8 mouse cellular contexts compared by ENCODE assay signal in genomic region chr2:91963443-91963932, GRCm38 (mm10). TPM values are rescaled to one million over a fixed set of nuclear protein-coding genes. Genes with fewer than 3 reads are reported as not detected.
DNase-seq lines count a peak whose midpoint lies in the region; ATAC-seq lines count a peak whose summit lies in the region.

No protein-coding gene starts in this region.

- peak overlapping the region; percentile 76 for H3K27ac ChIP-seq in embryonic facial prominence, embryonic 11.5 days (replicated peaks; ENCODE audit: low read depth, low read length)
- peak overlapping the region; percentile 93 for H3K27ac ChIP-seq in limb, embryonic 10.5 days
- peak overlapping the region; percentile 77 for H3K27ac ChIP-seq in midbrain, embryonic 12.5 days (replicated peaks)

- WGBS in embryonic facial prominence, embryonic 11.5 days = under 1% methylated on average over 53 of the region's 57 CpGs
- WGBS in limb, embryonic 10.5 days = under 1% methylated on average over 43 of the region's 57 CpGs
- under 1% methylated on average over 45 of the region's 57 CpGs for WGBS in midbrain, embryonic 12.5 days

- peak; percentile 91 for ATAC-seq in embryonic facial prominence, embryonic 11.5 days (replicated peaks; ENCODE audit: insufficient number of reproducible peaks, low FRiP score, low TSS enrichment, low read depth)
- peak; percentile 93 for ATAC-seq in midbrain, embryonic 12.5 days (ENCODE audit: low FRiP score, low read depth)

- no peaks in the 10 kb centered on the region for H3K27me3 ChIP-seq in embryonic facial prominence, embryonic 11.5 days (ENCODE audit: control insufficient read depth, insufficient read depth, low read length)
- H3K27me3 ChIP-seq in limb, embryonic 10.5 days (ENCODE audit: low read depth, poor library complexity, severe bottlenecking) = no peaks in the 10 kb centered on the region
- H3K27me3 ChIP-seq in midbrain, embryonic 12.5 days = peaks cover 26% of the 10 kb centered on the region

- H3K4me1 ChIP-seq in embryonic facial prominence, embryonic 11.5 days (ENCODE audit: control insufficient read depth, insufficient read depth, low read length) = peaks cover 7% of the 10 kb centered on the region
- H3K4me1 ChIP-seq in limb, embryonic 10.5 days = peaks cover 82% of the 10 kb centered on the region
- H3K4me1 ChIP-seq in midbrain, embryonic 12.5 days = peaks cover 23% of the 10 kb centered on the region

- no peaks in the 10 kb centered on the region for H3K36me3 ChIP-seq in embryonic facial prominence, embryonic 11.5 days (replicated peaks; ENCODE audit: control insufficient read depth, insufficient read depth, low read depth, low read length)
- H3K36me3 ChIP-seq in limb, embryonic 10.5 days = peaks cover 15% of the 10 kb centered on the region
- H3K36me3 ChIP-seq in midbrain, embryonic 12.5 days = no peaks in the 10 kb centered on the region

- DNase-seq in 3134 (ENCODE audit: extremely low read depth, insufficient read length, low spot score) = peak; percentile 93
- DNase-seq in adrenal gland, postnatal 25 days = peak; percentile 98
- peak; percentile 92 for DNase-seq in embryonic facial prominence, embryonic 11.5 days (ENCODE audit: low spot score)
- peak; percentile 100 for DNase-seq in heart, adult 11 months
- DNase-seq in kidney, adult 18-20 months = peak; percentile 98
- DNase-seq in limb, embryonic 10.5 days (ENCODE audit: low spot score) = peak; percentile 99
- DNase-seq in skeletal muscle tissue, adult 2 months (ENCODE audit: low read depth, low spot score) = peak; percentile 91

- H3K4me2 ChIP-seq in embryonic facial prominence, embryonic 11.5 days (ENCODE audit: low read depth, low read length) = peak overlapping the region; percentile 89
- peak overlapping the region; percentile 92 for H3K4me2 ChIP-seq in midbrain, embryonic 12.5 days (replicated peaks)

- H3K4me3 ChIP-seq in embryonic facial prominence, embryonic 11.5 days (ENCODE audit: low read depth, low read length) = peak overlapping the region; percentile 90
- peak overlapping the region; percentile 76 for H3K4me3 ChIP-seq in limb, embryonic 10.5 days
- peak overlapping the region; percentile 87 for H3K4me3 ChIP-seq in midbrain, embryonic 12.5 days

- peak overlapping the region; percentile 84 for H3K9ac ChIP-seq in embryonic facial prominence, embryonic 11.5 days (replicated peaks; ENCODE audit: low read length)
- peak overlapping the region; percentile 86 for H3K9ac ChIP-seq in midbrain, embryonic 12.5 days (replicated peaks)

- no peaks in the 10 kb centered on the region for H3K9me3 ChIP-seq in embryonic facial prominence, embryonic 11.5 days (replicated peaks; ENCODE audit: control insufficient read depth, low read length)
- no peaks in the 10 kb centered on the region for H3K9me3 ChIP-seq in limb, embryonic 10.5 days (replicated peaks)
- no peaks in the 10 kb centered on the region for H3K9me3 ChIP-seq in midbrain, embryonic 12.5 days

RNA-seq across cellular contexts. Expression of gene Dgkz, which starts 12.2 kb away (rescaled TPM):
- total RNA-seq in adrenal gland, postnatal 25 days (2021) = 42.2 and 61.5 TPM in 2 replicates
- 28.6 and 30.1 TPM in 2 replicates for polyA plus RNA-seq in embryonic facial prominence, embryonic 11.5 days (2014; fragmentation: Nextera tagmentation; extraction: Ambion mirVana)
- 57.3 and 59.9 TPM in 2 replicates for polyA plus RNA-seq in limb, embryonic 10.5 days (2016; fragmentation: Nextera tagmentation; extraction: Ambion mirVana)
- 24.5 and 26.1 TPM in 2 replicates for polyA plus RNA-seq in midbrain, embryonic 12.5 days (2016; fragmentation: Nextera tagmentation; extraction: Ambion mirVana)

RNA-seq across cellular contexts. Expression of gene Gm9821, which starts 18.0 kb away (rescaled TPM):
- not detected in 2 replicates for total RNA-seq in adrenal gland, postnatal 25 days (2021)
- 0.28 TPM in 1 of 2 replicates, not detected in the other for polyA plus RNA-seq in embryonic facial prominence, embryonic 11.5 days (2014; fragmentation: Nextera tagmentation; extraction: Ambion mirVana)
- 0.33 and 0.56 TPM in 2 replicates for polyA plus RNA-seq in limb, embryonic 10.5 days (2016; fragmentation: Nextera tagmentation; extraction: Ambion mirVana)
- 0.37 TPM in 2 replicates for polyA plus RNA-seq in midbrain, embryonic 12.5 days (2016; fragmentation: Nextera tagmentation; extraction: Ambion mirVana)

RNA-seq across cellular contexts. Expression of gene Mdk, which starts 31.4 kb away (rescaled TPM):
- total RNA-seq in adrenal gland, postnatal 25 days (2021) = 3.5 and 5.8 TPM in 2 replicates
- 1,845 and 1,892 TPM in 2 replicates for polyA plus RNA-seq in embryonic facial prominence, embryonic 11.5 days (2014; fragmentation: Nextera tagmentation; extraction: Ambion mirVana)
- polyA plus RNA-seq in limb, embryonic 10.5 days (2016; fragmentation: Nextera tagmentation; extraction: Ambion mirVana) = 2,617 and 2,689 TPM in 2 replicates
- polyA plus RNA-seq in midbrain, embryonic 12.5 days (2016; fragmentation: Nextera tagmentation; extraction: Ambion mirVana) = 672 and 763 TPM in 2 replicates

RNA-seq across cellular contexts. Expression of gene Chrm4, which starts 36.4 kb away (rescaled TPM):
- total RNA-seq in adrenal gland, postnatal 25 days (2021) = 0.94 and 1.7 TPM in 2 replicates
- 0.20 and 0.34 TPM in 2 replicates for polyA plus RNA-seq in embryonic facial prominence, embryonic 11.5 days (2014; fragmentation: Nextera tagmentation; extraction: Ambion mirVana)
- polyA plus RNA-seq in limb, embryonic 10.5 days (2016; fragmentation: Nextera tagmentation; extraction: Ambion mirVana) = 0.67 and 0.76 TPM in 2 replicates
- 0.31 and 0.56 TPM in 2 replicates for polyA plus RNA-seq in midbrain, embryonic 12.5 days (2016; fragmentation: Nextera tagmentation; extraction: Ambion mirVana)

Comparison
In these comparisons a context has a peak if more than half of its experiments do, and no peak if none do; other contexts are left out.
1. Peak in every context shown above with its lines: DNase-seq, ATAC-seq, H3K4me3 ChIP-seq and H3K27ac ChIP-seq.